Mouse (Mus musculus): ENCODE data around the gene Sardh. TPM values are rescaled to one million over a fixed set of nuclear protein-coding genes. Genes with fewer than 3 reads are reported as not detected.

Sardh gene
- 10 to 100 TPM in 2 of 4 experiments, 1 to 10 TPM in 2; 3.5 to 13.3 (median 7.6) TPM for total RNA-seq (2022)

DNA sequence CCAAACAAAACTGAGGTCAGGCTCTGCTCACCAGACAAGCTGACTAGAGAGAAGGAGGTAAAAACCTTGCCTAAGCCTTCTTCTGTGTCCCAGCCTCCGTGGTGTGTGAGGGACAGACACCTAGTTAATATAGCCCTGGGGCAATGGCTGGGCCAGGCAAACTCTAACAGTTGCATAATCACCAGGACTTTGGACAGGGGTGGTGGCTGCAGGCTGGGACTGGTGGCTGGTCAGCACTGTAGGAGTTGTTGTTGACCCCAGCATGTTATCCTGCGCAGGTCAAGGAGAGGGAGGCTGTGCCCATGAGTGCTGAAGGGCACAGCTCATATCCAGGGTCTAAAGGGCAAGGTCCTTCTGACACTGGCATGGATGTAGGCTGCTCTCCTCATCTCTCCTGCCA is at the start of gene Sardh:
Sardh (minus strand) TSS at position 127 of the 400 bp plus-strand sequence.
- DNase-seq (ENCODE audit: low spot score), result no peak

DNA sequence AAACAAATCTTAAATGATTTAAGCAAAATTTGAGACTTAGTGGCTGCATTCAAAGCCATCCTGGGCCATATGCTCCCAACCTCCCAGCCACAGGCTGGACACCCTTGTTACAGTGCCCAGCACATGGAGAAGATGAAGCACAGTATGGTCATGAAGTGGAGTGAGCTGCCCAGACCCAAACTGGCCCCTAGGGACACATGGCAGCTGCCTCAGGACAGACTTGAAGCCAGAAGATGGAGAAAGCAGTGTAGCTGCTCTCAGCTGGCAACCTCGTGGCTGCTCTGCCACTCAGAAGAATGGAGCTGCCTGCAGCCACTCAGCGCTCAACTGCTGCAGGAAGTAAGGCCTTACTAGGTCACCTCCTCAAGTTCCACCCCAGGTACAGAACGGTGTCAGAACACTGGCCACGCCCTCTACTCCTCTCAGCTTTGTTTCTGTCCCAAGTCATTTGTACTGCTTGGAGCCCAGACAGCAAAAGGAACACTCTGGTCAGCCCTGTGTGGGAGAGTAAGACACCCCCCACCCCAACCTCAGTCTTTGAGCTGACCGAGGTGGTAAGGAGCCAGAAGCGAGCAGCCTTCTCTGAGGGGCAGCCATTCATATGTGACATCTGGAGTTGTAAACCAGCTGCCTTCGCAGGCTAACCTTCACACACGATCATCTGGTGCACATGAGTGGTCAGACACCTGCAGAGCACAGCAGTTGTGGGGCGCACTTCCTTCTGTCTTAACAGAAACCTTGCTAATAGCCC is 48.7 kb upstream of the Sardh start:
- DNase-seq (ENCODE audit: low spot score), result no peak

DNA sequence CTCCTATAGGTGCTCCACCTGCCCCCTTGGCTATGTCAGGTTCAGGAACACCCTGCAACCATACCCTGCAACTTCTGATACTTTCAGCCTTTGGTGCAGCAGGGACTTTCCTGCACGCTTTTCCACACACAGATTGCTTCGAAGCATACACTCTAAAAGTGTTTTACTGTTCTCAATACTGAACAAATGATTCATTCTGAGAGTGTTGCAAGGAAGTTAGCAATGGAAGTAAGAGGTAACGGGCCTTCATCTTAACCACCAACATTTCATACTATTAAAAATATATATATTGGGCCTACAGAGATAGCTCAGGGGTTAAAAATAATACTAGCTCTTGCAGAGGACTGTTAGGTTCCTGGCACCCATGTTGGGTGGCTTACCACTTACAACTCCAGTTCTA is 46.6 kb upstream of the Sardh start:
- DNase-seq (ENCODE audit: low spot score), result no peak

DNA sequence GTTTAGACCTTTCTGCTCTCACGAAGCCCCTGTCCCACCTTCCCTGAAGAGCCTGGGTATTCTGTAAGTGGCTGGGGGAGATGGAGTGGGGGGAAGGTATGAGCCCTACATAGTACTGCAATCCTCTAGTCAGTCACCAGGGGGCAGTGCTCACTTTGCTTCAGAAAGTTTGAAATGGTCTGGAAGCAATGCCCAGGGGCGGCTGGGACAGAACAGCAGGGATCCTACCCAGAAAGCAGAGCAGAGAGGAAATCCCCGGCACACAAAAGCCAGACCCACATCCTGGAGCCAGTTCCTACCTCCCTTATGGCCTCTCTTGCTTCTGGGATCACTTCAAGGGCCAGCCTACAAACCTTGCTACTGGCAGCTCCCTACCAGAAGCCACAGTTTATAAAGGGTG is 40.9 kb upstream of the Sardh start:
- DNase-seq (ENCODE audit: low spot score), result peak; percentile 87

DNA sequence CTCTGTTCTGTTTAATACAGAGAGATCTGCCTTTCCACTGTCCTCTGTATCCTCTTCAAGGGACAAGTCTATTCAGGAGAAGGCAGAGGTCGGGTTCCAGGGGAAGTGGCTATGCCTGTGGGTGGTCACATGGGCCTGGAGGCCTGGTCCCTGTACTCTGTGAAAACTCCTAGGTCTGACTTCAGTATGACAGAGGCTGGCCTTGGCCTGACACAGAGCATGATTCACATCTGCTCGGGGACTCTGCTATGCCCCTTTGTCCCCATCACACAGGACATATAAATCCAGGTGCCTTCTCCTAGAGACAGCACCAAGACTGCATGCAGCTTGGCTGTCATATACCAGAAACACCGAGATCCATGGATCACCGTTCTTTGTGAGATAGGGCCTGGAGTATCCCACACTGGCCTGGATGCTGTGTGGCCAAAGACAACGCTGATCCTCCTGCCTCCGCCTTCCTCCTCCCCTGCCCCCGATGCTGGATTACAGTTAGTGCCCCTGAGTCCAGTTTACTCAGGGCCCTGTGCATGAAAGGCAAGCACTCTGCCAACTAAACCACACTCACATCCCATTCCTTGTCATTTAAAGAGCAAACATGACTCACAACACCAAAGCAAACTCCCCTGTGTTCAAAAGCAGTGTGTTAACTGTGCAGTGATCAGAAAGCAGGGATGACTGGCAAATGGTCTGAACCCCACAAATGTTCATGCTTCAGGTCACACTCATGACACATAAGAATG is 39.0 kb upstream of the Sardh start:
- DNase-seq (ENCODE audit: low spot score), result no peak

DNA sequence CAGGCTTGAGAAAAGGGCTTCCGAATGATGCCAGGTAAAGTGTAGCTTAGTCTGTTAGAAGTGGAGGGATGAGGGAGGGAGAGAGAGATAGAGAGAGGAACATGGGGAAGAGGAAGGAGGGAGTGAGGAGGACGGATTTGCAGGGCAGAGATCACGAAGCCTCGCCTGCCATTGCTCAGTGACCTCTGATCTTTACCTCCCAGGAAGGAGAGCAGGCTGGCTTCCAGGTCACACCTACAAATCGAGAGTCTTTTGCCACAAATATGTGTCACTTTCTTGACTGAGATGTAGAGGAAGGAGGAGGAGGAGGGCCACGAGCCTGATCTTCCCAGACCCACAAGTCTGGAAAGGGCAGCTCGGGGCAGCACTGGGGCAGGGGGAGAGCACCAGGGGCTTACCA is 36.3 kb upstream of the Sardh start:
- DNase-seq (ENCODE audit: low spot score), result no peak

DNA sequence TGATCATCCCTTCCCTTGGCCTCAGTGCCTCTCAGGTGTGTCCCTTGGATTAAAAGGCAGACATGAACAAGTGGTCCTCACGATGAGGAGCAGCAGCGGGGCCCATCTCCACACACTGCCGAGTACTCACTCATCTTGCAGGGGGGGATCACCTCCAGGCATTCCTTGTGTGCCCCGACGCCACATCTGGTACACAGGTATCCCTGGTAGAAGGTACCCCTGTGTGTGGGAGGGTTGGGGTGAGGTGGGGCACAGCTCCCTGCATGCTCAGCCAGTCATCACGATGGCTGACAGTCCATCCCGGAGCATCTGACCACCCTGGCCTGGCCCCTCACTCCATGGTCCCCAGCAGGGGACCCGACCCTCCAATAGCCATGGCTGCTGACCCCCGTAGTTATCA is 33.6 kb upstream of the Sardh start:
- no peak for DNase-seq (ENCODE audit: low spot score)

DNA sequence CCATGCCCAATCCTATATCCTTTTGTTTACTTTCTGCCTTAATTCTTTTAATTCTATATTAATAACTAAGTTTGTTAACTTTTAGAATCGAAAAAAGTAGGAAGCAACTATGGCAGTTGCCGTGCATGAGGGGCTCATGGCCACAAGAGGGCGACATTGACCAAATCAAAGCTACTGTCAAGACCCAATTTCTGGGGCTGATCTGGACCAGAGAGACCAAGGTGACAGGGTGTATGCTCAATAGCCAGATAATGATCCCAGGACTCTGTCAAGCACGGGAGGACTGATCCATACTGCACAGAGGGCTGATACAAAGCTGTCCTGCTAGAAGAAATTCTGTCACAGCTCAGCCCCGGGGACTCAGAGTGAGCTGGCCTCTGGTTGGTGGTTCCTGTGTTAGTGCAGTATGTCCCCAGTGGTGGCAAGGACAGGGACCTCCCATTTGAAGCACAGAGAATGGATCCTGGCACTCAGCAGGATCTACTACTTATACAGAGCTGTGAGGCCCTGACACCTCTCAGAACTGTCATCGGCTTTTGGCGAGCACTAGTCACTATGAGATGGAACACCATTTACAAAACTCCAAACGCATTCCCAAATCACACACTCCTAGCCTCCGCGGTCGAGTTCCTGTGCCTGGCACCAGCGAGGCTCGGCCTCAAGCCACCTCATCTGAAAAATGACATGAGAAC is 32.9 kb upstream of the Sardh start:
- DNase-seq (ENCODE audit: low spot score), result peak; percentile 61

DNA sequence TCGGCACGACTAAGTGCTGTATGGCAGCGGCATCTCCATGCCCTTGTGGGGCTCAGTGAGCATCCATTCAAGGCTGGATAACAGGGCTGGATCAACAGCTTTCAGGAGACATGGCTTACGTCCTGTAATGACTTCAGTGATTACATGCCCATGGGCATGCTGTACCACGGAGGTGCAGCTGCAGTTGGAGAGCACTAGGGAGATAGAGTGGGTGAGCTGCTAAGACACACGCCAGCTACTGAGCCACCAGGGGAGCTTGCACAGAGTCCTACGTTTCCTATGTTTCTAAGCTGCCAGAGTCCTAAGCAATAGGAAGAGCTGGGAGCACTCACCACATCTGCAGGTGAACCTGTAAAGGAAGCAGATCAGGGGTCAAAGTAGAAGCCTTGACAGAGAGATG is 30.7 kb upstream of the Sardh start:
- DNase-seq (ENCODE audit: low spot score), result no peak

DNA sequence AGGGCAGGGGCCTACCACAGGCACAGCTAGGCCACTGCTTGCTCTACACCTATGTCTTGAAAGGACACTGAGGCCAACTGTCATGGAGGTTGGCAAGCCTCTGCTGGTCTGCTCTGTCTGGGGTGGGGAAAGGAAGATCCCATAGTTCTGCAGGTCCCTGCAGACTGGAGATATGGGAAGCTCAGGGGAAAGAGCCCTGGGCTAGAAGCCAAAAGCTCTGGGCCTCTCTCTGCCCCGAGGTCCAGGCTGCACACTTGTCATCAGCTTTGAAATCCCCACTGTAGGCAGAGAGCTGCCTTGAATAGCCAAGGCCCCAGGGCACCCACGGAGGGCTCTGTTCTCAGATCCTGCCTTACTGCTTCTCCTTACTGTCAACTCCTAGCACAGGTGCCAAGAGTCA is 20.2 kb upstream of the Sardh start:
- DNase-seq (ENCODE audit: low spot score), result no peak

DNA sequence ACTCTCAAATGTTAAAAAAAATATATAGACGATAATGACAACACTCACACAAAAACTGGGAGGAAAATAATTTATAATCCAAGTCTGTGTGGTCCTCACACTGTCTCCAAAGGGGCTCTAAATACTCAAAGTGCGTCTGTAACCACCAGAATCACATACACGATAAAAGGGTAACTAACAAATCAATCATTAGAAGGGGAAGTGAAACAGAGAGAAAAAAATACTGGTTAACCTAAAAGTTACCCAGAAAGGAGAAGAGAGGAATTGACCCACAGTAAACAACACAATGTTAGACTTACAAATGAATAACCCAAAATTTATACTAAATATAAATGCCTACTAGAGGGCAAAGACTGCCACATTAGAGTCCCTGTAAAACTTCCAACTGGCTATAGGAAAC is 17.7 kb upstream of the Sardh start:
- DNase-seq (ENCODE audit: low spot score), result no peak

DNA sequence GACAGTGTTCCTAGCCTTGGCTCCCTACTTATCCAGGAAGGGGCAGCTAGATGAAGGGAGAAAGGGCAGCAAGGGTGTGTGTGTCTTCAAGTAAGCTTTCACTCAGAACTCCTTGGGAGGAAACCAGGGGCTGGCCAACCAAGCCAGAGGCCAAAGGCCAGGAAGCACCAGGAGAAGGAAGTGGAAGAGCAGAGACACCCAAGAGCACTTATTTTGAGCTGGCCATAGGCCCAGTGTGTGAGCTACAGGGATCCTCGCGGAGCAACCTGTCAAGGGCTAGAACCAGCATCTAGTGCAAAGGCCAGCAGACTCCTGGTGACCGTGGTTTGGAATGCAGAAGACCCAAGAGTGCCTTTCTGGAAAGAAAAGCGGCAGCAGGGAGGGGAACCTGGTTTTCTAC is 14.8 kb upstream of the Sardh start:
- no peak for DNase-seq (ENCODE audit: low spot score)

DNA sequence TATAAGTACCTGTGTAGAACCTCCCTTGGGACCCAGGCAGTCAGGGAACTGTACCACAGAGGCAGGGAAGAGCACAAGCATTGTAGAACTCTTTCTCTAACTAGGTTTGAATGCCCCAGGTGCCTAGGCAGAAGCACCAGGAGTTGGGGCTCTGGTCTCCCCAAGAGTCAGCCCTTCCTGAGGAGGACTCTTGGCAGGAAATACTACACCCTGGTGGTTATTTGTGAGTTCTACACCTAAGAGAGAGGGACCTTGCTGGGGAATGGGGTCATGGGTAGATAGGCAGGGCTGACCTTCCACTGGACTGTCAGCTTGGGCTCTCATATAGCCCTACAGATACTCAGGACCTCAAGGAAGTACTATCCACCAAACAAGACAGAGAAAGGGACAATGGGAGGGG is 3.3 kb upstream of the Sardh start:
- DNase-seq (ENCODE audit: low spot score), result no peak

DNA sequence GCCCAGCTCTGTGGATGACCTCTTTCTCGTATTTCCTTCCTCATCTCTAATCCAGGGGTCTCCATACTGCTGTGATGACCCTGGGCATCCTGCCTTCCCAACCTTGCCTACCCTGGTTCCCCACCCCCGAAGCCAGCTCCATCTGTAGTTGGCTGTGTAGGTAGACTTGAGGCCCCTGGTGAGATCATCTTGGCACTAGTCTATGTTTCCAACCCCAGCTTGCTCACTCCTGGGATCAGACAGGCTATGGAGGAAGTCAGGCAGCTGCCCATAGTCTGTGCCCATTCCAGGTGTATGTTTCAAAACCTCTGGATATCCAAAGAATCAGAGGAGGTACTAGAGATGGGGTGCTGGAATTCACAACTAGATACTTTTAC is 662 bp downstream of the Sardh start:
- DNase-seq (ENCODE audit: low spot score), result no peak

DNA sequence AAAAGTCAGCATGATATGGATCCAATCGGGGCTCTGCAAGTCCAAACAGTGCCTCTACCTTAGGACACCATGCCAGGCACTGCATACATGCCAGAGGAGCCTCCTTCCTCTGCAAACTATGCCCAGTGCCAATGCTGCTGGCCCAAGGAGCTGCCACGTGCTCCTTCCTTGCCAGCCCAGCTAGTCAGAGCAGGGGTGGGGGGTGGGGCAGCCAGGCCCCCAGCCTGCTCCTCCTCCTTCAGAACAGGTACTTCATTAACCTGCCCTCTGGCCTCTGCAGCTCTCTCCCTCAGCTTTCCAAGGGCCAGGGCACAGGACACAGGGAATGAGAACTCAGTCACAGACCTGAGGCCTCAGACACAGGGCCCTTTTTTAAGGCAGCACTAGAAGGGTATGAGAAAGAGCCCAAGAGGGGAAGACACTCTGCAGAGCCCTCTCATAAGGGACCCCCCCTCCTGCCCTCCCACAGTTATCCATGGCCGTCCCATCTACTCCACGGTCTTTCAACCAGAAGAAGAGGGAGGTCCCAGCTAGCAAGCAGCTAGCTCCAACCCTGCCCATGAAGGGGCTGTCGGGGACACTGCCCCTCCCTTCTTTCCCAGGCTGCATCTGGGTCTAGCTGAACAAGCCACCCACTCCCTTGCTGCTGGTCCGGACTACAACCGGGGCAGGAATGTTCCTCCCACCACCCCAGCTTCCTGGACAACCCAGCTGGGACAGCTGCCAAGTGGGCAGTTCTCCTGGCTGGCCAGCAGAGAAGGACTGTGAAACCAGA is 1.2 kb downstream of the Sardh start:
- peak; percentile 89 for DNase-seq (ENCODE audit: low spot score)

DNA sequence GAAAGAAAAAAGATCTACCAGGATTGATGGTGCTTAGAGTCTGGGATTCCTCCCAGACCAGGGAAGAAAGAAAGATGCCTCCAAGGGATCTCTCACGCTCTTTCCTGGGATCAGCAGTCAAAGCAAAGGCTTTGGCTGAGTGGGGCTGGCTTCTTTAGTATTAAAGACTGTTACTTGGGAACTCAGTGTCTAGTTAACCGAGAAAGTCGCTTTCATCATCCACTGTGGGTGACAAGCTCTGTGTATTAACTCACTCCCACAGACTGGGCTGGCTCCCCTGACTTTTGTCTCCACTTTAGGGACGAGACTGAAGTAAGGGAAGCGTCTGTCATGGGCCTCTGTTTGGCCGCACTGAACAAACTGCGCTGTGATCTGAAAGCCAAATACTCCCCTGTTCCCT is 2.2 kb downstream of the Sardh start:
- DNase-seq (ENCODE audit: low spot score), result no peak

DNA sequence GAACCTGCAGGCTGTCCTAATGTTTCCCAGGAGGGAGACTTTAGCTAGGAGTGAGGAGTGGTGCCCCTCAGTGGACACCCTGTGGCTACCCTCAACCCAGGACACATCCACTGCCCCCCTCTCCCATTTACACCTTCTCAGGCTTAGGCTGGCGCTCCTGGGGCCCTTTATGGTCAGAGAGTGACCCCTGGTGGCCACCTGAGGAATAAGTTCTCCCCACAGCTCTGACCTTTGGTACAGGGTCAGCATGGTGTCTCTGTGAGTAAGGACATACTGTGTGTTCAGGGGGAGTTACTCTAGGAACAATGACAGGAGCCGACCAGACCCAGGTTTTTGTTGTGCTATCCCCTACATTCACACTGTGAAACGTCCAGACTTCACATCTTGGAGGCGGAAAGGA is 10.8 kb downstream of the Sardh start:
- DNase-seq (ENCODE audit: low spot score), result peak; percentile 50

DNA sequence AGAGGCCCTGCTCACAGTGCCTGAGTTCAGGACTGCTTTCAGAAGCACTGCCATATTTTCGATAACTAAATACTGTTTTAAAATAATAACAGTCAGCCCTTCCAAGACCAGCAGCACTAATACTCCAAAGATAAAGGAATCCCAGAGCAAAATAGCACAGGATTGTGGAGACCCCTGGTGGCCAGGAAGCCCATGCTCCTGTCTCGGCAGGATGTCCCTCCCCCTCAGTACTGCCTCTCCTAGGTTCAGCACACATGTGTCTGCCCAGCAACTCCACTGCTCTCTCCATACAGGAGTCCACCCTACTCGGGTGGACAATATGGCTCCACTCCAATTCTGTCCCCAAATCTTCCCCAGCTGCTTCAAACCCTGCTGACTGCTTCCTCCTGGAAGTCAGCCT is 12.4 kb downstream of the Sardh start:
- peak; percentile 68 for DNase-seq (ENCODE audit: low spot score)

DNA sequence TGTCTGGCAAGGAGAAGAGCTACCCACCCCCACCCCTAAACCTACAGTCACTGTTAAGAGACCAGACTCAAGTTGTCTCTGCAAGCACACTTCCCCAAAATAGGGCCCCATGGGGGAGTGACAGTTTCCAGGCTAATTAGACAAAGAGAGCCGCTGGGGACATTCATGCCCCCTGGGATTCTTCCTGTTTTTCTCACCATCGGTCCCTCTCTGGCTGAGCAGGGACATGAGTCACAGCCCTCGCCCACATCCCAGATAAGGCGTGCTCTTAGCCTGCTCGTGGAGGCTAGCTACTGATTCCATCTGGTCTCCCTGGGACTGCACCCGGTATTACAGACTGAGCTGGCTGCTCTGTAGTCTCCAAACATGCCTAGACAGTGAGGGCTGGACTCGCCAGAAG is 15.8 kb downstream of the Sardh start:
- DNase-seq (ENCODE audit: low spot score), result peak; percentile 58

DNA sequence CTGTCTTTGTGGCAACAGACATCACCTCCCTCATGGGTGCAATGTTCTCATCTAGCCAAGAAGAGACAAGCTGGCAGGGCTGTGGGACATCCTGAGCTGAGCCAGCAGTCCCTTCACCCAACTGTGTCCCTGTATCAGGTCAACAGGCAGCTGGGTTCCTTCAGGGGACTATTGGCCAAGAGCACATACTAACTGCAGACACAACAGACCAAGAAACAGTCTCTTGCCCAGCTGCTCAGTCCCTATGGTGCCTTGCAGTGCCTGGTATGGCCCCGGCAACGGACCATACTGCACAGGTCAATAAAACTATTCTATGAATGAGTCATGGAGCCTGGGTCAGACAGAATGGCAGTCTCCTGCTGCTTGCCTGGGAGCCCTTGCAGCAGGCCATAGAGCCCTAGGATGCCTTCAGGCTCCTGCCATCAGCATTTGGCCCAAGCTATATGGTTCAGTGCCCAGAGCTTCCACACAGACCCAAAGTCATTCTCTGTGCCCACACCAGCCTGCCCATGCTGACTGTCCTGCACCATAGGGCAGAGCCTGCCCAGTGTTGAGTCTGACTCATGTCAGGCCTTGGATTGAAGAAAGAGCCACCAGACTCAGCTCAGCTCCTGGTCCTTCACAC is 18.5 kb downstream of the Sardh start:
- DNase-seq (ENCODE audit: low spot score), result no peak

DNA sequence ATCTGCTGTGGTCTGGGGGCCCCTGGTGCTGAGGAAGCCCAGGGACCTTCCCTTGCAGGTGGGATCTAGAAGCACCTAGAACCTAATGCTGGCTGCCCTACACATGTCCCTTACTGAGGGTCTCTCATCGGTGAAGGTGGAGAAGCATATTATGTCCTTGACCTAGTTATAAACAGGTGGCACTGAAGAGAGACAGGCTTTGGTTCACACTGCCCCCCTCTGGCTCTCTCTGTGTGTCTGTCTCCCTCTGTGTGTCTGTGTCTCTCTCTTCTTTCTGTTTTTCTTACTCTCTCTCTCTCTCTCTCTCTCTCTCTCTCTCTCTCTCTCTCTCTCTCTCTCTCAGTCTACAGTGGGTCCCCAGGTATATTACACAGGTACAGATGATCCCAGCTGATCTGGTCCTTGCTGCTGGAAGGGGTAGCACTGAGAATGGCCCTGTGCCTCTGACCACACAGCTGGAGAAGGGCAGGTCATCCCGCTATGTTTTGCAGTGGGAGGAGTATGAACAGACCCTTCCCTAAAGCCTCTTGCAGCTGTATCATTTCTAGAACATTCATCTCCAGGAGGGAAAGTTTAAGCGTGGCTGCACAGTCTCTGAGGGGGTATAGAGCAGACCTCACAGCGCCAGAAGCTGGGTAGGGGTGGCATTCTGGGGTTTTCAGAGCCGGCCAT is 19.2 kb downstream of the Sardh start:
- DNase-seq (ENCODE audit: low spot score), result no peak
